Mouse (Mus musculus) bone marrow macrophage, adult 2 months (primary cell): ENCODE data around the gene Rtel1. TPM values are rescaled to one million over a fixed set of nuclear protein-coding genes. Genes with fewer than 3 reads are reported as not detected.
A peak's percentile ranks its signal among the peaks of the same experiment; 100 is the strongest.

Experiments used
- H3K27ac ChIP-seq: 2 replicates; pipeline ENCODE4 v1.5.1; 2012; ENCODE audit warnings: low read depth, low read length; ENCODE audit not compliant: insufficient read depth
- H3K4me1 ChIP-seq: 2 replicates; pipeline ENCODE4 v1.6.1; 2012; ENCODE audit warnings: low read length; ENCODE audit not compliant: control insufficient read depth, insufficient read depth
- H3K4me3 ChIP-seq: 2 replicates; pipeline ENCODE4 v1.5.1; 2012; ENCODE audit warnings: mild to moderate bottlenecking, low read length, moderate library complexity; ENCODE audit not compliant: insufficient read depth
- CTCF ChIP-seq: IDR thresholded peaks from 2 replicates; pipeline ENCODE4 v1.5.1; 2012; ENCODE audit warnings: low read depth, mild to moderate bottlenecking, low read length, moderate library complexity
- POLR2A ChIP-seq: IDR thresholded peaks from 2 replicates; pipeline ENCODE4 v1.6.1; 2012; ENCODE audit warnings: mild to moderate bottlenecking, low read depth, low read length, borderline replicate concordance
- polyA plus RNA-seq: library from polyadenylated mRNA; stranded (reverse); fragments of >200 nt; gene quantifications from 2 replicates; pipeline ENCODE4 v1.2.4, GENCODE M21; 2012; ENCODE audit not compliant: missing spikeins, insufficient read depth, insufficient read length

Gene Rtel1
- polyA plus RNA-seq = 17.1 and 27.3 TPM in 2 replicates

GRCm38 (mm10) chr2:181319248-181320102 is at the start of gene Rtel1:
Rtel1 (plus strand) TSS chr2:181319739.
- peak within 1 kb of the TSS; percentile 83 for H3K4me3 ChIP-seq
- 0 out of 2 replicates have a peak, but pooled peaks have one; percentile 24 for TF ChIP-seq POLR2A
- no peak for TF ChIP-seq CTCF
- H3K4me1 ChIP-seq = 0 out of 2 replicates have a peak, but pooled peaks cover 2% of the 10 kb centered on the region
- peak within 1 kb of the TSS; percentile 79 for H3K27ac ChIP-seq

DNA sequence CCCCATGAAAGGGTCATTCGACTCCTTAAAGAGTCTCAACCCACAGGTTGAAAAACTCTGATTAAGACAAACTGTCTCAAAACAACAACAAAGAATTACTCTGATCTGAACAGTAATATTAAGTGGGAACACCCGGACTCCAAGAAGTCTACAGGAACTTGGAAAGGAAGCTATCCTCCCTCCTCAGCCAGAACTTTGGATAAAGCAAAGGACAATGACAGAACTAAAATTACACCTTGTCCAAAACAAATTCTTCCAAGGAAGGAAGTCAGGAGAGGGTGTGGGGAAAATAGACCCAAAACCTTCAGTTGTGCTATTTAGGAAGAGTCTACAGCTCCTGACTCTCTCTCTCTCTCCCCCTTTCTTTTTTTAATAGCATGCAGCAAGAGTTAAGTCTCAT is 47.4 kb upstream of the Rtel1 start:
- TF ChIP-seq POLR2A = no peak
- no peak for TF ChIP-seq CTCF
- no peak overlapping the region for H3K4me3 ChIP-seq
- H3K4me1 ChIP-seq = peaks cover 30% of the 10 kb centered on the region
- H3K27ac ChIP-seq = no peak overlapping the region

DNA sequence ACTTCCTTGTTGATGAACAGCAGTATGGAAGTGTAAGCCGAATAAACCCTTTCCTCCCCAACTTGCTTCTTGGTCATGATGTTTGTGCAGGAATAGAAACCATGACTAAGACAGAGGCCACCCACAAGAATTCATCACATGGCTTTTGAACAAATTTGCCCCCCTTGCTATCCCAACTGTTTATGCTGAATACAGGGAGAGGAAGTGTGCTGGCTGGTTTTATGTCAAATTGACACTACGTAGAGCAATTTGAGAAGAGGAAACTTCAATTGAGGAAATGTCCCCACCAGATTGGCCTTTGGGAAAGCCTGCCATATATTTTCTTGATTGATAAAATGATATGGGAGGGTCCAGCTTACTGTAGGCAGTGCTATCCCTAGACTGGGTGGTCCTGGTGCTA is 45.7 kb upstream of the Rtel1 start:
- Histone ChIP-seq H3K27ac (peak overlapping the region; percentile 91), H3K4me3 (no peak overlapping the region), H3K4me1 (peaks cover 35% of the 10 kb centered on the region)
- TF ChIP-seq POLR2A (no peak), CTCF (no peak)

DNA sequence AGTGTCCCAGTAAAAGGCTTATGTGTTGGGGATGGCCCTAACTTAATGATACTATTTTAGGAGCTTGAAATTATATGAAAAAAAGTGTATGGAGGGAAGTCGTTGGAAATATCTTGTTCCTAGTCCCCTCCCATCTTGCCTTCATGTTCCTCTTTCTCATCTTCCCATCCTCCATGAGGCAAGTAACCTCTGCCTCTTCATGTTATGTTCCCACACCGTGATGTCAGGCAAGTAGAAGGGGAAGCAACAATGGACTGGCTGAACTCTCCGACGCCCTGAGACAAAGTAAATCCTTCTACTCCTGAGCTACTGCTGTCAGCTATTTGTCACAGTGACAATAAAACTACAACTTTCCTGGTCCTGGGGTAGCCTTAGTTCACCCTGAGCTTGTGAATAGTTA is 44.9 kb upstream of the Rtel1 start:
- Histone ChIP-seq H3K27ac (peak overlapping the region; percentile 91), H3K4me3 (no peak overlapping the region), H3K4me1 (peaks cover 35% of the 10 kb centered on the region)
- TF ChIP-seq POLR2A (no peak), CTCF (no peak)

DNA sequence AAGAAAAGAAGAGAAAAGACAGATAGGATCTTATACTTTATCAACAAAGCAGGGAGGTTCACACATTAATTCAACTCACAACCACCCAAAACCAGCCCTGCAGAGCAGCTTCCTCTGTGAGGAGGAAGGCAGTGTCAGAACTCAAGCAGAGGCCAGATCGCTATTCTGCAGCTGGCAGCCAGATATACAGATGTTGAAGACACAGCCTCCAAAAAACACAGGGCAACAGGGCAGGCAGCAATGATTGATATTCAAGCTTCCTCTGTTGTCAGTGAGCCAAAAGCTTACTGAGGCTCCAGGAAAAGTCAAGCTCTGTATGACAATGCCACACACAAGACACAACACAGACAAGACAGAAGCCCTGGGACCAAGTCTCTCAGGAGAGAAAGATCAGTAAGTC is 42.8 kb upstream of the Rtel1 start:
- Histone ChIP-seq H3K27ac (no peak overlapping the region), H3K4me1 (peaks cover 35% of the 10 kb centered on the region), H3K4me3 (no peak overlapping the region)
- TF ChIP-seq POLR2A (no peak), CTCF (no peak)

DNA sequence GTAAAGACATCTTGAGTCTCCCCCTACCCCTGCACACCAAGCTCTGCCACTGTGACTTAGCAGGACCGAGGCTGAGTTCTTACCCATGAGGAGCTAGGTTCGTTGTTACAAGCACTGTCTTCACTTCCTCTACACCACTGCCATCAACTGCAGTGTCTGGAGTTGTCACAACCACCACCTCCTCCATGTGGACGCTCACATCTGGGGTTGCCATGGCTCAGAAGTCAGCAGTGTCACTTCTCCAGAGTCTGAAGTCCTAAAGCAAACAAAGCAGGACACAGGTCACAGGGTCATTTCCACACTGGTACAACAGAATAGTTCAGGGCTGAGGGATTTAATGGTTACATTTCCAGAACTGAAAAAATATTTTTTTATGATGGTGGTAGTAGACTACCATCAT is 41.7 kb upstream of the Rtel1 start:
- Histone ChIP-seq H3K4me1 (peaks cover 31% of the 10 kb centered on the region), H3K4me3 (no peak overlapping the region), H3K27ac (no peak overlapping the region)
- TF ChIP-seq POLR2A (no peak), CTCF (no peak)

DNA sequence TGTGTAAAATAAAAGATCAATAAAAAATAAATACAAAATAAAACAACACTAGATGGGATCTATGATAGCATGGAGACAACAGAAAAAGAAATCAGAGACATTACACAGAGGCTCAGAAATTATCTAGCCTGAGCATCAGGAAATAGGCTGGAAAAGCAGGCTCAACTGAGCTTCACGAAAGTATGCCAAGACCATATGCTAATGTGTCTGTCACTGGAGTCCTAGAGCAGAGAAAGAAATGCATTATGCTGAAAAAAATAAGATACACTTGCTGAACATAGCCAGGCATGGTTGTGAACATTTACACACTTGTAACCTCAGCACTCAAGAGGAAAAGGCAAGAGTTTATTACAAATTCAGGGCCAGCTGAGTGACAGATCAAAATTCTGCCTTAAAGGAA is 39.6 kb upstream of the Rtel1 start:
- no peak overlapping the region for H3K27ac ChIP-seq
- H3K4me3 ChIP-seq = no peak overlapping the region
- peaks cover 24% of the 10 kb centered on the region for H3K4me1 ChIP-seq
- TF ChIP-seq CTCF (no peak), POLR2A (no peak)

GRCm38 (mm10) chr2:181286629-181287337 is 32.8 kb upstream of the Rtel1 start:
- peak overlapping the region; percentile 72 for H3K4me3 ChIP-seq
- TF ChIP-seq POLR2A (no peak), CTCF (no peak)
- H3K4me1 ChIP-seq = peaks cover 30% of the 10 kb centered on the region
- H3K27ac ChIP-seq = peak overlapping the region; percentile 58

- Histone ChIP-seq H3K4me1 (peaks cover 28% of the 10 kb centered on the region), H3K27ac (peak overlapping the region; percentile 58), H3K4me3 (peak overlapping the region; percentile 72)
- TF ChIP-seq CTCF = no peak
- TF ChIP-seq POLR2A = no peak
Measured at GRCm38 (mm10) chr2:181287338-181287957, 32.1 kb upstream of the Rtel1 start.

DNA sequence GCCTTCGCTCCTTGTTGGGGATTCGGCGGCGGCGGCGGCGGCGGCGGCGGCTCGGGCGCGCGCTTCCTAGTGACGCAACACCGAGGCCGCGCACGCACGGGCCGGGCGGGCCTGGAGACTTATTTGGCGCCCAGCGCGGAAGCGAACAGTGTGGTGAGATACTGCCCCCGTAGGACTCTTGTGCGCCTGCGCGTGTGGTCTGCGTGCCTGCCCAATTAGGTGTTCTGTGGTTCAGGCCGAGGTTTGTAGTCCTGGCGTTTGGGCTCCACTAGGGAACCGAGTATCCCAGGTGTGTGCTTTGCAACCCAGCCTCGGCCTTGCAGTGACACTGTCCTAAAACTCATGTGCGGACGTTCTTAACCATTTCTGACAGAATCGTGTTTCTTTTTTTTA is 31.6 kb upstream of the Rtel1 start, which contains the start of gene Gmeb2:
Gene Gmeb2, minus strand, starts transcription at position 78 of the 393 bp plus-strand sequence.
- peaks cover 27% of the 10 kb centered on the region for H3K4me1 ChIP-seq
- H3K27ac ChIP-seq = peak within 1 kb of the TSS; percentile 58
- H3K4me3 ChIP-seq = peak within 1 kb of the TSS; percentile 72

DNA sequence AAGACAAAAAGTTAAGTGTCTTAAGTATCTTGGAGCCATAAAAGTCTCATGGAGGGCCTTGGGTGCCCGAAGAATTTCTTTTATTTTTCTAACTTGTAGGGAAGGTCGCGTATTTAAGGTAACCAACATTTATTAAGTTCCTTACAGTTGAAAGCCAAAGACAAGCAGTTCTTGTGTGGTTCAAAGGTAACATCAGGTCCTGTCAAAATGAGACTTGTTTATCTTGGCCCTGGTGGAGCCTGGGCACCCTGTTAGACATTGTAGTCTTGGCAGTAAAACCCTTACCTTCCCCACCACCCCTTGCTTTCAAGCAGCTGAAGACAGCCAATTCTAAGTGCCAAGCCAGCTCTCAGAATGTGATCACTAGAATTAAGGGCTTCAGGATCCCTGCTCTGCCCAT is 30.8 kb upstream of the Rtel1 start:
- TF ChIP-seq CTCF = no peak
- TF ChIP-seq POLR2A = no peak
- peak overlapping the region; percentile 72 for H3K4me3 ChIP-seq
- peaks cover 25% of the 10 kb centered on the region for H3K4me1 ChIP-seq
- H3K27ac ChIP-seq = peak overlapping the region; percentile 55
